Mouse (Mus musculus) small intestine, adult 2 months (tissue): ENCODE measurements around the gene Lypd6.

ENCODE experiments used
- CTCF ChIP-seq: fragments of 200-500 bp; IDR thresholded peaks from 2 replicates; pipeline ENCODE4 v1.5.1; 2012; ENCODE audit warnings: low read depth, mild to moderate bottlenecking, control low read depth, inconsistent platforms, low read length, moderate library complexity, mixed read lengths; ENCODE audit not compliant: insufficient replicate concordance, insufficient read length; ENCODE audit errors: extremely low read depth
- POLR2A ChIP-seq: fragments of 200-500 bp; IDR thresholded peaks from 2 replicates; pipeline ENCODE4 v1.6.1; 2012; ENCODE audit warnings: low read depth, mild to moderate bottlenecking, control low read depth, inconsistent platforms, low read length, moderate library complexity

- TF ChIP-seq CTCF: no peak
- no peak for TF ChIP-seq POLR2A
Measured at GRCm38 (mm10) chr2:50180423-50180822, 114.2 kb downstream of the Lypd6 start.
